Mouse (Mus musculus) lung, postnatal 25 days (tissue): Measurements from ENCODE around the gene Amdhd2.

Experiments
- DNase-seq: peaks from one replicate; pipeline ENCODE4 v3.0.0; 2022; ENCODE audit warnings: low spot score

Gene Amdhd2

DNA sequence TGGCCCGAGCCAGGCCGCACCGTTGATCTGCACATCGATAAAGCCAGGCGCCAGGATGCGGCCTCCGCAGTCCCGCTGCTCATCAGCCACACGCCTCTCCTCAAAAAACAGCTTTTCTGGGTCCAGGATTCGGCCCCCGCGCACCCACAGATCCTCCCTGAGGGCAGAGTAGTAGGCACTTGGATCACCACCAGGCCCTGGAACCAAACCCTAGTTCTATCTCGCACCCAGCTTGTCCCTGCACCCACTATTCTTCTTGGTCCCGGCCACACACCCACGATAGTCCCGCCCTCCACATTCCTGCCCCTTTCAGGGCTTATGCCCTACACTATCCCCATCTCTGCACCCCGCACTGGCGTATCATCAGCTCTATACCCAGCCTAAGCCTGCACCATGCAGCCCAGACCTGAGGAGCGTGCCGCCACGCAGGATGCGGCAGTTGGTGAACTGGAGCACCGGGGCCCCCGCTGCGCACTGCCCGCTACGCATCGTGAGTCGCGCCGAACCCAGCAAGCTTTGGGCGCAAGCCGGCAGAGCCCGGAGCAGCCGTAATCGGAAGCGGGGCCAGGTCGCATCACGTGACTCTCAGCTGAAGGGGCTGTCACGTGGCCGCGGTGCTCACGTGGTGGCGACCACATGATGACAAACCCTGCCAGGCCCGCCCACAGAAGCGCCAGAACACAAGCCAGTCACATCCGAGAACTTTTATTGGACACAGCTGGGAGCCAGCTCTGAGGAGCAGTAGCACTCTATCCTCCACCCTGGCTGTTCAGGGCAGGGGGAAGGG, at the start of gene Amdhd2:
Amdhd2 (minus strand) TSS at position 591 of the 787 bp plus-strand sequence.
- peak; percentile 95 for DNase-seq

DNA sequence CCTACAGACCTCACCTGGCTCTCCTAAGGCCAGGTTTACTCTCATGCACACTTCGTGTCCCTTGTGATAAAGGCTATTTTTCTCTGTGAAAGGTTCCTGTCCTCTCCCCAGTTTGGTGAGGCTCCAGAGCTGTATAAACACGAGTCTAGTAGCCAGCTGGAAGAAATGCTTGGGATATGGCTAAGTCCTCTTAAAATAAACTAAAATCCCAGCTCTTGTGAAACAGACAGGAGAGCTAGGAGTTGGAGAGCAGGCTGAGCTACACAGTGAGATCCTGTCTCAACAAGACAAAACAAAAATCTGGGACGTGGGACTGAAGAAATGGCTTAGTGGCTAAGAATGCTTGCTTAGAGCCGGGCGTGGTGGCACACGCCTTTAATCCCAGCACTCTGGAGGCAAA, 49.6 kb upstream of the Amdhd2 start:
- peak; percentile 55 for DNase-seq

DNA sequence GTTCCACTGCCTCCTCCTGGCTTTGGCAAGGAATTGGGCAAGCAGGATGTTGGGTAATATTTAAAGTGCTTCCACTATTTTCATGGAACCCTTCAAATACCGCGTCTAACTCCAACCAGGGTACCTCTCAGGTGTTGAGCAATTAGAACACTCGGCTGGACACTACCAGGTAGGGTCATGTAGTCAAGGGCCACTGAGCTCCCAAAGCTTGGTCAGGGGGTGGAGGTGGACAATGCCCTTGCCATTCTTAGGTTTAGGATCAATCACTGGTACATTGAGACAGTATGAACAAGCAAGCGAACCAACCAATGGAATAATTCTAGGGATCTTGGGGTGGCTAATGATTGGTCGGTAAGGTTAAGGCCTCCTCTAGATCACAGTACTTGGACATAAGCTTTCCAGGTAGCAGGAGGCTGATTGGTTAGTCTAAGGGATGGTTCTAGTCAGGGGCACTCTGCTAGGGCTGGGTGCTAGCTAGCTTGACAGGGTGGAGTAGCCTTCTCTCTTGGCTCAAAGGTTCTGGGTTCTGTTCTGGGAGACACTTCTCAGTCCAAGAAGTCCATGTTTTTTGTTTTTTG, 49.0 kb upstream of the Amdhd2 start:
- peak; percentile 82 for DNase-seq

DNA sequence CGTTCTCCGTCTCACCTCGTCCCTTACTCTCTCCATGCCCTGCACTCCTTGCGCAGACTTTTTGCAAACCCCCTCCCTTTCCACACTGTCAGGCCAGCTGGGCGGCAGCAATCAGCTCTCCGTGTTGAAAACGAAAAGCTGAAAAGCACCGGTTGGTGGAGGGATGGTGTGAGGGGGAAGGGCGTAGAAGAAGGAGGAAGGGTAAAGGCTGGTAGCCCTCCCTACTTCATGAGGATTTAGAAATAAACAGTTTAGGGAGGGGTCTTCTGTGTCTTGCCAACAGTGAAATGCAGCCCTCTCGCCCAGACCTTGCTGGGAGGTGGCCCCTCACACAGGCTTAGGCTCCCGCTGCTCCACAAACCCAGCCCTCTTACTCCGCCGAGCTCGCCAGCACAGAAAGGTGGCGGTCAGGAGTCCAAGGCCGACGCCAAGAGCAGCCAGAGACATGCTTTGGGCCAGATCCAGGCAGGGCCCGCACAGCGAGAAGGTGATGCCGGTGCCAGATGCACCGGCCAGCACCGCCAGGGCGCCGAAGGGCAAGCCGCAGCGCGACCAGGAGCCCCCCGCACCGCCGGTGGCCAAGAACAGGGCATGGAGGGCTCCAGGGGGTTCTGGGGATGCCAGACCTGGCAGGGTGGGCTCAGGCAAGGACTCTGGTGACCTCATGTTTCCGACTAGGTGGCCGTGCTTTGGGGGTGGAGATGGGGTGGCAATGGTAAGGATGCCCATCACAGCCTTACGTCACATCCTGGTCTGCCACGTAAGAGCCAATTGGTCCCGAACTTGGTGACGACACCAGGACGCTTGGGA, 48.3 kb upstream of the Amdhd2 start:
- no peak for DNase-seq

DNA sequence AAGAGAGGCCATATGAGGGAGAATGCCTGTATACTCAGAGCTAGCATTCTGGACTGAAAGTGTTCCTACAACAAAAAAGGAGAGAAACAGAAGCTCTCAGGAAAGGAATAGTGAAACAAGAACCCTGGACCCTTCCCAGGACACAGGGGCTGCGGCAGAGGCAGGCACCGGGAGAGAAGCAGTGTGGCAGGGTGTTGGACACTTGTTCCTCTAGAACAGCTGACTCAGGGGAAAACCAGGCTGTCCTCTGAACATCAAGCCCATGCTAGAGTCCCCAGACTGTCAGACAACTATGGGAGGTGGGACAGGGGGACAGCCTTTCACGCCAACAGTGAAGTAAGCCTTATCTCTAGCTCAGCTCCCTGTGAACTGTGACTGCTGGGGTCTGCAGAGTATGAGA, 47.0 kb upstream of the Amdhd2 start:
- no peak for DNase-seq

DNA sequence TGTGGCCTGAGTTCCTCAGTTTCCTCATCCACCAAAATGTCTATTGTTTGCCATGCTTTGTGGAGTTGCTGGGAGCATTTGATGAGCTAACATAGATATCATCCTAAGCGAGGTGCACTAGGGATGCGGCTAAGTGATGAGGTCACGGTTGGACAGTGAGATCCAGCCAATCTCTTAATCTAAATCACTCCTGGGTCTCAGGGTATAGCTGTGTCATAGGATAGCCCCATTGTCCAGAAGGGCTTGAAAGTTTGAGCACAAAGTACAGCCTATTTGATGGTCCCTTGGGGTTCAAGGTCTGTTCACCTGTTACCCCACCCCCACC, 46.3 kb upstream of the Amdhd2 start:
- no peak for DNase-seq

DNA sequence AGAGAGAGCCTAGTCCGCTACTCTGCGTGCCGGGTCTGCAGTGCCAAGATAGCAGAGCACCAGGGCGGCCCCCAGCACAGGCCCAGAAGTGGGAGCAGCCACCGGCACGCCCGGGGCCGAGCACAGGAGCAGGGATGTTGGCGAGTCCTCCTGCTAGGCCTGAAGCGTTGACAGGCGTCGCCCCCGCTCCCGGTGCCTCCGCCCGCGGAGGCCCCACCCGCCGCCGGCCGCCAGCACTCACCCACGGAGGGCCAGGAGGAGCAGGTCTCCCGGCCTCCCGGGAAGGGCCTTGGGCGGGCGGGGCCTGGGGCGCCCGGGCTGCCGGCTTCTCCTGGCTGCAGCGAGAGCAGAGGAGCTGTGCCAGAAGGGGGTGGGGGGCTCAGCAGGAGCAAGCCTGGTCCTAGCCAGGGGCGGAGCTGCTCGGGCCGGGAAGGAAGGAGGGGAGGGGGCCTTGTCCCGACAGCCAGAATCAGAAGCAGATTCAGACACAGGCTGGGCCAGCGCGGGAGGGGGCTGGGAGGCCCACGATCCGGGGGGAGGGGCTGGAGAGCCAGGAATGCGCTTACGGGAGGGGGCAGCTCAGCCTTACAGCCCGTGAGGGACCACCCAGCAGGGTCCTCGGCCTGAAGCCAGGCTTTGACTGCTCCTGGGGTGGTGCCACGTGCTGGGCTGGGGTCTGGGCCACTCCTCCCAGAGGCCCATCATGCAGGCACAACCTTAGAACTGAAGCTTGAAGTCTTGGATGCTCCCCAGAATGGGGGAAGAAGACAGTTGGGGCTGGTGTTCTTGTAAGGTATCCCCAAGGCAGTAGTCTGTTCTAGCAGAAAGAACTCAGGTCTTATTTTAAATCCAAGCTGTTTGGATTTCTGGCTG, 45.7 kb upstream of the Amdhd2 start, which contains the start of gene Ntn3:
Ntn3 (minus strand) TSS at position 489 of the 873 bp plus-strand sequence.
- no peak for DNase-seq

DNA sequence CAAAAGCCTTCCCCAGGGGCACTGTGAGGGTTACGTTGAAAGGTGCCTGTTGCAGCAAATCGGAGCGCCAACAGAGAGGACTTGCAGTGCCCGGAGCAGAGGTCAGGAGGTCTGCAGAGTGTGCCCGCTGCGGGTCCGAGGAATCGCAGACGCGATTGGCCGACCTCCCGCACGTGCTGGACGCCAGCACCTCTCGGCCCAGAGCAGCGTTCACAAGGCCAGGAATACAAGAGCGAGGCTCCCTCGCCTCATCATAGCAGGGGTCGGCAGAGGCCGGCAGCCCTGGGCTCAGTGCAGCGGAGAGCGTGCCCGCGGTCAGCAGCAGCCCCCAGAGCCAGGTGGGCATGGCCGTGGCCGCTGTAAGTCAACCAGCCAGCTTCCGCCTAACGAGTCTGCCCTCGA, 45.1 kb upstream of the Amdhd2 start:
- no peak for DNase-seq

DNA sequence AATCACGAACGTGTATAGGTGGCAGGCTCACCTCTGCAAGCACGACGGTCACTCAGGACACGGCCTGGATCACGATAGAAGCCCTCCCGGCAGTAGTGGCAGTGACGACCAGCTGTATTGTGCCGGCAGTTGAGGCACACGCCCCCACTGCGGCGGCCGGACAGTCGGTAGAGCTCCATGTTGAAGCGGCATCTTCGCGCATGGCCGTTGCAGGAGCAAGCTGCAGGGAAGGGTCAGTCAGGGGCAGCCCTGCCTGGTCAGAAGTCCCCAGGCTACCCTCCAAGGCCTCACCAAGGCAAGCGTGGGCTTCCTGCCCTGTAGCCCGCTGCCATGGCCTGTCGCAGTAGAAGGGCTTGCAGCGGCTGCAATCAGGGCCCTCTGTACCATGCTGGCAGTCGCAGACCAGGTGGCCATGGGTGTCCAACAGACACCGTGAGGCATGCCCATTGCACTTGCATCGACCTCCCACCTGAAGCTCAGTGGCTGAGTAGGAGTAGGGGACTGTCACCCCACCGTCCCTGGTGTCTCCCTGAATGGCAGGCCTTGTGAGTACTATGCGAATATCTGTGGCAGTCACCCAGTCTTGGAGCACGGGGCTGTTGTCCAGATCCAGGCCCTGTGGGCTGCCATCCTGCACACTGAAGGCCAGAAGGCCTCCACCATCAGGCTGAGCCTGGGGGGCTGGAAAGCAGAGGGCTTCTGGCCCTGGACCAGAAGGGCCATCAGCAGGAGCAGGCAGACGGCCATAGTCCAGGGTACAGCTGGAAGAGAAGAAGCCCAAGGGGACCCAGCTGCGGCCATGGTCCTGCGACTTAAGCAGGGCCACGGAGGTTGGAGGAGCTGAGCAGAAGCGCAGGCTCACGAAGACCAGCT, 44.4 kb upstream of the Amdhd2 start:
- DNase-seq = no peak

DNA sequence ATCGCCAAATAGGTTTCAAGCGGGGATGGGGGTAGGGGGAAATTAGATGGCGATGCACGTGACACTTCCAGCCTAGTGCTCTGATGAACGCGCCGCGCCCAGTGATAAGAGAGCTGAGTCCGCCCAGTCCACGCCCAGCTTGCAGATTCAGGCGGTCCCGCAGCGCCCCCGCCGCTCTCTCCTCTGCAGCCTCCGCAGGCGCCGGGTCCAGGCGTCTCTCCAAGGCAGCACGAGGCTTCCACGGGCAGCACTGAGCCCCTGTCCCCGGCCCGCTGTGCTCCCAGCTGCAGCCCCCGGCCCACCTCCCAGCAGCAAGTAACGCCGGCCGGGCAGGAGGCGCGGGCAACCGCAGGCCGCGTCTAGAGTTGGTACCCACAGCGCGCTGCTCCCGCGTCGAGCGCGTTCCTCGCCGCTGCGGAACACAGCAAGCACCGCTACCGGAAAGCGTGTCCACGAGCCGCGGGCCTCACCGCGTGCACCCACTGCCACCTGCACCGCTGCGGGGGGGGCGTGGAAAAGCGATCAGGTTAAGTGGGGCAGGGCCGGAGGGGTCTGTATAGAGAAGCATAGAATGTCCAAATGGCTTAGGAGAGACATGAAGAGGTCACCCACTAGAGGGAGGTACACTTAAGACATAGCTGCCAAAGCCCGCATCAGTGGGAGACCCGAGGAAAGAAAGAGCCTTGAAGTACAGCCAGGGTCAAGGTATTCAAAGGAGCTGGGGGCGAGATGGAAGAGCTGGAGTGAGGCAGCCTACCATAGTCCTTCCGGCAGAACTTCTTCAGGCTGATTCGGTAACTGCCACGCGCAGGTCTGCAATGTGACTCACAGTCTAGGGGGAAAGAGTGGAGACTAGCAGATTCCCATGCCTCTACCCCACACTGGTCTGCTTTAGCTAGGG, 43.1 kb upstream of the Amdhd2 start:
- no peak for DNase-seq

DNA sequence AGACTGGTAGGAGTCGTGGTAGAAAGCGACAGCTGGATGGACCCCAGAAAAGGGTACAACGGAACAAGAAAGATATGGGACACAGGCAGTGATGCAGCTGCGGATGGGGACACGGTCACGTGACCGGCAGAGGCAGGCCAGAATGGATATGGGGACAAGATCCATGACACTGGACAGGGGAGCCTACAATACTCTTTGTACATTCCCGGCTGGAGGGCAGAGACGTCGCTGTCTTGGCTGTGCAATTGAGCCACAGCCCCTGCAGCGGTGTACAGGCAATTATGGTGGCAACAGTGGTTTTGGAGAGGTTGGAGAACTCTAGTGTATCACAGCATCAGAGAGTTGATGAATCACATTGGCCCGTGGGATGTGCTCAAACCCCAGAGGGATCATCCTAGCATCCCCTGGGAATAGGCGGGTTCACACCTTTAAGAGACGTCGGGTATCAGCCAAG, 42.4 kb upstream of the Amdhd2 start:
- no peak for DNase-seq

DNA sequence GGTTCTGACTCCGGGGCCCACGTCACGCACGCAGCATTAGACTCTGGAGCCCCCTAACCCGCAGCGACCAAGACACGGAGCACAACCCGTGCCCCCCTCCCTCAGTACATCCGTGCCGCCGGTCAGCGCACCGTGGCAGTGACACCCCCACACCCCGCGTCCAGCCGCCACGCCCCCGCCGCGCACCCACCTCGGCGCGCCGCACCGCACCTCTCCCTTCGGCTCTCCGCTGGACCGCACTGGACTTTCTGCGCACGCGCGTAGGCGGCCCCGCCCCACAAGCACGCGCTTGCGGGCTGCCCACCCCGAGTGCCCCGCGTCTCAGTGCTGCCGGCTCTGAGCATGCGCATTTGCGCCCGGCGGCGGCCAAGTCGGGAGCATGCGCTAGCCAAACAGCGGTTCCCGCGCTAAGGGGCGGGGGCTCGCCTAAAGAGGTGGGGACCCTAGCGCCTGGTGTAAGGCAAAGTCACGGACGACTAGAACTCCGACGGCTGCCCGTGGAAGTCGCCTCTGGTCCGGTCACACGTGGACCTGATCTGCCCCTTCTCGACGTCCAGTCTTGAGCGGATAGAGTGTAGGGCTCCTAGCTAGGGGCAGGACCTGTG, 41.8 kb upstream of the Amdhd2 start, which contains the start of gene Tbc1d24:
Tbc1d24 (minus strand) TSS at position 279 of the 605 bp plus-strand sequence.
- DNase-seq = peak; percentile 92

DNA sequence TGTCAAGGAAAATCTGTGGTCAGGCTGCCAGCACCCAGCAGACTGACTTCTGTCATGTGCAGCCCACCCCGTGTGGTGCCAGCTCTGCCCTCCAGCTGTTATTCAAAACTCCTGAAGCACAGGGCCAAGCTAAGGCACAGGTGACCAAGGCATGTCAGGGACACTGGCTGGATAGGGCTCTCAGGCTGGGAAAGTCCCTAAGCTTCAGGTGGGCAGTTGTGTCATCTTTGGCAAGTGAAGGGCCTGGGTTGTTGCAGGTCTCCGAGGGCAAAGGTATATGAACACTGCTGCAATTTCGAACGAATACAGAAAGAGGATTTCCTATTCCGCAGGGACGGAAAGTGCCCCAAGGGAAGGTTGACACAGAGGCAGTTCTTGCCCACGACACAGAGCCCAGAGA, 41.3 kb upstream of the Amdhd2 start:
- no peak for DNase-seq

DNA sequence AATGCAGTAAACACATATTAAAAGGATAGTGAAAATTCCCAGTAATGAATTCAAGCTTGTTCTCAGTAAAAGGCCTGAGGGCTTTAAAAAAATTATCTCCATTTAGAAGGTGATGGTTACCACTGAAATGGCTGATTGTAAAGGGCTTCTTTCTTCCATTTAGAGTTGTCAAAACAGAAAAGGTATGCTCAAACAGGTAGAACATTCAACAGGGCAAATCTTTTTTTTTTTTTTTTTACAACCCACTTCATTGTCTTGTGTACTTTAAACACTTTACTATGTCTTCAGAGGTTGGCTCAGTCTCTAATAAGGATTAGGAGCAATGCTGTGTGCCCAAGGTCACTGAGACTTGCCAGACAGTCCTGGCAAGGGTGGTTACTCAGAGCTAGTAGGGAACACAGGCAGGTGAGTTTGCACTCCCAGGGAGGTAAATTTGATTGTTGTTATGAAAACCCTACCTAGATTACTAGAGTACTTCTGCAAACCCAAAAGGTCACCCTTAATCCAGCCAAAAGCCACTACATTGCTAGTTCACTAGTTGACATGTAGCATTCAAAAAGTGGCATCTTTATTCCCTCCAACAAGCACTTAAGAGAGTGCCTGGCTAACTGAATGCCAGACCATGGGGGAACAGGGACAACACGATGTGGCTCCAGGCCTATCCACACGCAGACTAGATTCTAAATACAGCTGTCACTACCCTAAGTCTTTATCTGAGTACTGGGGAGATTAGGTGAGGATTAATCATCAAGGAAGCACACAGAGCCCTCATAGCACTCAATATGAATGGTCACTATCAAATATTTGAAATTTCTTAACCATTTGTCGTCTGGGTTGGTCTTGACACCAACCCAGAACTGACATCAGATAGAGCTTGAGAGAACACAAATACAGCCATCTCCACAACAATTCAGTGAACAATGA, 40.3 kb upstream of the Amdhd2 start:
- no peak for DNase-seq

DNA sequence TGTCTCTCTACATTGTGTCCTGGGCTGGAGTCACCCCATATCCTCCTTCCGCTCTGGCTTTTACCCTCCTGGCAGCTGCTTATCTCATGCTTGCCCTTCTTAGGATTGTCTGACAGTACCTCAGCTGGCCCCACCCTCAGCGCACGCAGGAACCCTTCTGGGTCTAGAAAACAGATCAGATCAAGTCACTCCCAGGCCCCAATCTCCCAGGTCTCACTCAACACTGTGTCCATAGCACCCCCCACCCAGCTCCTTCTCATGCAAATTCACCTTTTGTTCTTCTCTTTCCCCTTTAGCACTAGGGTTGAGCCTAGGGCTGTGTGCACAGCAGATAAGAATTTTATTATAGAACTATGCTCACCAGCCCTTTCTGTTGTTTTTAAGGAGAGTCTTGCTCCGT, 39.5 kb upstream of the Amdhd2 start:
- DNase-seq = no peak

DNA sequence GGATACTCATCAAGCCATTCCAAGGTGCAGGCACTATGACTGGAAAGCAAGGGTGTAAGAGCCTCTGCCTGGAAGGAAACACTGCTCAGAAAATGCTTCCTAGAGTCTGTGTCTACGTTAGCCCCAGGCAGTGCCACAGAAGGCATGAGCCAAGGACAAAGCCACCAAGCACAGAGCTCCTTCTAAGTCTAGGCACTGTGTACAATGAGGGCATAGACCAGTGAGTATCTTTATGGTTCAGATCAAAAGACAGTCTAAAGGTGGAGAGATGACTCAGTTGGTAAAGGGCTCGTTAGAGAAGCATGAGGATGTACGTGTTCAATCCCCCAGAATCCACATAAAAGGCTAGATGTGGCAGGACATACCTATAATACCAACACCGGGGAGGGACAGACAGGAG, 37.5 kb upstream of the Amdhd2 start:
- no peak for DNase-seq

DNA sequence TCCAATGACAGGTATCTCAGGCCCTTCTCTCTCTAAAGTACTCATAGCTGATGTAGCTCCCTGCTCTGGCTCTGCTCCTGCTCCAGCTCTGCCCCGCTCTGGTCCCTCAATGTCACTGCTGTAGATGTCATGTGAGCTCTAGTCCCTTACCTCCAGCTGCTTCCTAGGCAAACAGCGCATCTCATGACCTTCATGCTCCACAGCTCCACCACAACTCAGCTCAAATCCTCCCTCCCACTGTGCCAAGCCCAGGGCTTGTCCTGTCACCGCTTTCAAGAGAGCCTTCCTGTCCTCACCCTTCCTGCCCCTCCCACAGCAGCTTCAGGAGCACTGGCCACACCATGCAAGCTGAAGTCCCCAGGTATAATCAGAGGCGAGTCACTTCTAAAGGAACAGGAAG, 36.2 kb upstream of the Amdhd2 start:
- no peak for DNase-seq

DNA sequence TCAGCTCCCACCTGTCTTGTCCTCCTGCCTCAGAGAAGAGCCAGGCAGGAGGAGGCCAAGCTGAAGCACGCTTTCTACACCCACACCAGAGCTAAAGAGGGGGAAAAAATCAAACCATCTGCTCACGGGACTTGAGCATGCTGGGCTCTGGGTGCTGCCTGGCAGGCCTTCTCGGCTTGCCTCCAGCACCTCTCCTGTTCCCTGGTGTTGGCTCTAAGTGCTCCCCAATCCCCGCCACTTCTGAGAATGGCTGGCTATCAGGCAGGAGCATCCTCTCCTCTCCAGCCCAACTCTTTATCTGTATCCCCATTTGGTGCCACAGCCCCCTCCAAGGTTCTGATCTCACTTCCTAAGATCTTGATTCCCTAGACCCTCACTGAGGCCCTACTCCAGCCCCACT, 35.7 kb upstream of the Amdhd2 start:
- DNase-seq = no peak
